Mouse (Mus musculus) T-helper 17 cell (primary cell): ENCODE measurements around the gene Lrrc8d.

Experiments
- in situ Hi-C, 2 experiments: fragments of 300-600 bp; cut with MboI, MseI; formaldehyde crosslinking; loops; 1 replicate in 1 of 2; 2 replicates in 1 of 2; pipeline ENCODE4 v1.15.1; 2025; ENCODE audit warnings: high pct_unique_total_duplicates in 2 of 2

The Lrrc8d gene

DNA sequence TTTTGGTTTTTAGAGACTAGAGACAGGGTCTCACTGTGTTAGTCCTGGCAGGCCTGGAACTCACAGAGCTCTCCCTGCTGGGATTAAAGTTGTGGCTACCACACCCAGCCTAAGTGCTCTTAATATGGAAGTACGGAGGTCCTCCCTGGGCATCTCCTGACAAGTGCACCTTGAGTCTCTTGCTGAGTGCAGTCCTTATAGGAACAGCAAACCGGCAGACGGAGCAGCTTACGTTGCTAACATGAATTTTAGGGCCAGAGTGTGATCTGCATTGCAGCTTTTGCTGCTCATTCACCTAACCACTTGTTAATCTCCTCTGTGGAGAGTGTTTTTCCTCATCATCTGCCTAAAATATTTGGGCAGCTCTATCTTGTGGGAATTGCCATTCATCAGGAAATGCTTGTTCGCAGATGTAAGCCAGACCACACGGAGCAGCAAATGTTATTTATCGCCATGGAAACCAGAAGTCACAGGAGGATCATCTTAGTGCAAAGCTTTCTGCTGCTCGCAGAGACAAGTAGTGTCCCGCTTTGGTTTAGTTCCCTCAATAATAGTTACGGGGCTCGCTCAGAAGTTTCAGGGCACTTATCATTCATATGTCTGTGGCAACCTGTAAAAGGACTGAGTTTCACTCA lies 62.2 kb downstream of the Lrrc8d start:
- in situ Hi-C loops: no loop called here

DNA sequence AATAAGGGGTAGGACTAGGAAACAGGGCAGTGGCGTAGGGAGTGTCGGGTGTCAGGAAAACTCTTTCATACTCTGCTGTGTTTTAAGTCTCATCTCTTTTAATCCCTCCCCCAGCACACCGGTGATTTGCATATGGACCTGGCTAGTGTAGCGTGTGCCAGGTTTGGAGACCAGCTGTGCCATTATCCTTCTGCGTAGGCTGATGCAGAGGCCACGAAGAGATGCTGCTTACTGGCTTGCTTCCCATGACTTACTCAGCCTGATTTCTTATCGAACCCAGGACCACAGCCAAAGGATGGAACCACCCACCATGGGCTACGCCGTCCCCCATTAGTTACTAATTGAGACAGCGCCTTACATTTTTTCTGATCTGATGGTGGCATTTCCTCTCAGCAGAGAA lies 64.6 kb downstream of the Lrrc8d start:
- in situ Hi-C loops: no loop called here

DNA sequence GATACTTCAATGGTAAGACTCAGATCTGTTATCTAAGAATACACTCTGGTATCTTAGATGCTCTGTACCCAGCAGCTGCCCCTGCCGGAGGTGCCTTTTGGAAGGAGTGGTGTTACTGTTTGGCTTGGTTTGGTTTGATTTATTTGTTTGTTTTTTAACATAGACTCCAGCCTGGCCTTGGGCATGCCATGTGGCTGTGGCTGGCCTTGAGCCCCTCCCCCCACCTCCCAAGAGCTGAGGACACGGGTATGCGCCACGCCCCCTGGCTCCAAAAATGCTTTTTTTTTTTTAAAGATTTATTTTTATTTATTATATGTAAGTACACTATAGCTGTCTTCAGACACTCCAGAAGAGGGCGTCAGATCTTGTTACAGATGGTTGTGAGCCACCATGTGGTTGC lies 65.6 kb downstream of the Lrrc8d start:
- in situ Hi-C loops: no loop called here

DNA sequence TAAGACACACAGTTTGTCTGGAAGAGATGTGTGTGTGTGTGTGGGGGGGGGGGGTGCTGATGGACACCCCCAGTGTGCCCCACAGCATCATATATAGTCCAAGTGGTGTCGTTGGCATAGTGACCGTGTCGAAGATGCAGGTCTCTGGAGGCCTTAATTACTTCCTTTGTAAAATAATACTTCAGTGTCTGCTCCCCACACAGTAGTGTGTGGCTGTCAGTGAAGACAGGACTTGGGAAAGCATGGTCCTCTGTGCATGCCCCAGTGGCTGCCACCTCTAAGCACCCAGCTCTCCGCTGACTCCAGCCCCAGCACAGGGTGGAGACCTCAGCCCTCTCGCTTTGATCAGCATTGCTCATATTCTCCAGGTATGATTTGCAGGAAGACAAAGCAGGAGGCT lies 76.6 kb downstream of the Lrrc8d start:
- in situ Hi-C loops: loop anchor here in 1 of 2 experiments (5.0 kb wide), 1 partner anchor 89 kb away; no protein-coding TSS in a partner anchor

DNA sequence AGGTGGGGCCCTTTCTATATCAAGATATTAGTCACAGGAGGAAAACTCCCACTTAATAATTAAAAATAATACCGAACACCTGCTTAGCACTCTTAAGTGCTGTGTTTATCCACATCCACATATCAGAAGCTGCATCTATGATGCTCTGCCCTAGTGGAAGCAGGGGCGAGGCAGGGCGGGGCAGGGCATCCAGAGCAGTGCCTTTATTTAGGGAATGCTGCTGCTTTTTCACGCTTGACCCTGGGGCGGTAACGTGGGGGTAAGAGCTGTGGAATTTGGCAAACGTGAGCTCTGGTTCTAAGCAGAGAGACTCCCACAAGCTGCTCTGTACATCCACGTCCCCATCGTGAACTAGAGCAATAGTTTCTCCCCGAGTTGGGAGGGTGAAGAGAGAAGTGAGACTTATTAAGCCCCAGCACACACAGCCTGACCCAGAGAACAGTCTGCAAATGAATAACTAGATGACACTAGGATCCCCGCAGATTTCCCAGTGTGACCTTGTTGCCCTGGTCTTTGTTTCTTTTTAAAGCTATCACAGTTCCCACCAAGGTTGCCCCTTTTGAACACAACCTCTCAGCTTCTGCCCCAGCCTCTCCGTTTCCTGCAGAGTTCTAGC lies 77.3 kb downstream of the Lrrc8d start:
- in situ Hi-C loops: loop anchor here in 1 of 2 experiments (5.0 kb wide), 1 partner anchor 90 kb away; no protein-coding TSS in a partner anchor

DNA sequence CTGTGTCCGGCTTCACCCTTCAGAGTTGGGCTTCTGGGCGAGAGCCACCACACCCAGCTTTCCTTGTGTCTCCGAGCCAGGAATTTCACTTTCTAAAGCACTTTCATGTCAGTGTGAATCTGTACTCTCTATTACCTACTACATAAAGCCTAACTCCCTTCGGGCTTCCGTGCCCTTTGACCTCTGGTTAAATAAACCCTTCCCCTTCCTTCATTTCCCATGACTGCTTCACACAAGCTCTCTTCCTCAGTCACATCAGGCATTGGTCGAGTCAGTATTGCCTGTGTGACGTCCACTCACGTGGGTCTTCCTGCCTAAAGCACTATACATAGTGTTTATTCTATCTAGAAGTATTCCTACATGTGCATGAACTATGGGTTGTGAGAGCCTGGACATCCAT lies 77.9 kb downstream of the Lrrc8d start:
- in situ Hi-C loops: loop anchor here in 1 of 2 experiments (5.0 kb wide), 1 partner anchor 90 kb away; no protein-coding TSS in a partner anchor

DNA sequence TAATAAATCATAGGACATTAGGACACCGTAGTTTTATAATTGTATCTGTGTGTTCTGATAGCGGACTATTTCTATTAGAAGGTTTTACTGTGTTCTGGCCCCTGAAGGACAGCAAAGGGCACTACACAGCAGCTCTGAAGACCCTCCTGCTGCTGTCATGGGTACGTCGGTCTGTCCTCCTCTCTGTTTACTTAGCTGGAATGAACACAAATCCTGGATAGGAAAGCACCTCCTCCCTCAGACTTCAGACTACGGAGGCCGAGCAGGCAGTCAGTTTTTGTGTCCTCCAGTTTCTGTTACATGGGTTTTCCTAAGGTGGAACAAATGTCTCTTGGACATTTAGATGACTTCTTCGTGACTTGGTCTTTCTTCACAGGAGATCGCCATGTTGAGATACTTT lies 78.4 kb downstream of the Lrrc8d start:
- in situ Hi-C loops: loop anchor here in 1 of 2 experiments (5.0 kb wide), 1 partner anchor 91 kb away; no protein-coding TSS in a partner anchor

DNA sequence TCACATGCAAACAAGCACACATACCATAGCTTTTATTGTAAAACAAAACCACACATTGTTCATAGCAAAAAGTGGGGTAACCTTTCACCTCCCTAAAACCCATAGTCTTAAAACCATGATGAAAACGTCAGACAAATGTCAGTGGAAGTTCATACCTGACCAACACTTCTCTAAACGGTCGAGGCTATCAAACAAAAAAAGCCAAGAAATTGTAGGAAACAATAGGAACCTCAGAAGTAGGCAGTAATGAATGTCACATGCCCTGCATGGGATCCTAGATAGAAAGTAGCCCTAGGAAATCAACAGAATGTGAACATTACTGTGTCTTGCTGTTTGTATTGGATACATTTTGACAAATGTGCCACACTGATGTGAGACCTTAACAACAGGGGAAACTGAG lies 79.0 kb downstream of the Lrrc8d start:
- in situ Hi-C loops: loop anchor here in 1 of 2 experiments (5.0 kb wide), 1 partner anchor 91 kb away; no protein-coding TSS in a partner anchor

DNA sequence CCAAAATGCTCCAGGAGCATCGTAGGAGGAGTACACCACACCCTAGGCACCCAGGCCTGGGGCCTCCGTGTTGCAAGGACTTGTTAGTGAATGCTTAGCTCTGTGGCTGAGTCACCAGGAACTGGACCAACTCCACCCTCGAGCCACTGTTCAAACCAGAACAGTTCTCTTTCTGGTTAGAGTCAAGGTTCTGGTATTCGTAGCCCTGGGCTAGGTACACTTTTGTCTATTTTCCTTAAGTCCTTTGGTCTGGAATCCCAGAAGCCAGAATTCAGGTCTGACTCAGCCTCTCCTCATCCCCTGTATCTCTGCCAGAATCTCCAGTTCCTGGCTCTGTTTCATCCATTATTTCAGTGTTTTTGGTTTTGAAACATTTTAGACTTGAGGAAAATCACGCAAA lies 79.6 kb downstream of the Lrrc8d start:
- in situ Hi-C loops: loop anchor here in 1 of 2 experiments (5.0 kb wide), 1 partner anchor 92 kb away; no protein-coding TSS in a partner anchor

DNA sequence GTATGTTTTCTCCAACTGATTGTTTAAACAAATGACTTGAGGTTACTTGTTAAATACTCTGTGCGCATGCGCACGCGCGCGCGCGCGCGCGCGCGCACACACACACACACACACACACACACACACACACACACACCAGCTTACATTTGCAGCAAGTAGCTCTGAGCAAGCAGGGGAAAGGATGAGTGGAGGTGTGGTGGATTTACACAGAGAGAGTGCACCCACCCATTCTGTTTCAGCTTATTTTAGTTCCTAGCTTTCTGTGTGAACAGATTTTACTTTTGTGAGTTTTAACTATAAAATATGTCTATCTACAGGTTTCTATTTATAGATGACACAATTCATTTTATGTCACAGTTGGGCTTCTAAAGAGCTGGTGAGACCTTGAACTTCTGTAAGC lies 84.1 kb downstream of the Lrrc8d start:
- in situ Hi-C loops: no loop called here

DNA sequence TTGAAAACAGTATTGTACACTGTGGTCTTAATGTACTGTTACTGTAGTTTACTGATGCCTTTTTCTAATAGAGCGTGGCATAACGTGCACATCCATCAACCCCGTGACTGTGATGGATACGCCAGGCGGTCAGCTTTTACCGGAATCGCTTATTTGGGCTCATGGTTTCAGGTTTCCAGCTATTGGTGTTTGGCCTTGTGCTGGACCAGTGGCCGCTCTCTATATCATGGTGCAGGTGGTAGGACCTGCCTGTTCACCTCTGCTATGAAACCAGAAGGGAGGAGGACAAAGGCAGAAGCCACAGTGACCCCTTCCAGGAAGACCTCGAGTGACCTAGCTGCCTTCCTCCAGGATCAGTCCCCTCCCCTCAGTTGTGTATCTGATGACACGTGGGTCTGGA lies 85.0 kb downstream of the Lrrc8d start:
- in situ Hi-C loops: no loop called here

DNA sequence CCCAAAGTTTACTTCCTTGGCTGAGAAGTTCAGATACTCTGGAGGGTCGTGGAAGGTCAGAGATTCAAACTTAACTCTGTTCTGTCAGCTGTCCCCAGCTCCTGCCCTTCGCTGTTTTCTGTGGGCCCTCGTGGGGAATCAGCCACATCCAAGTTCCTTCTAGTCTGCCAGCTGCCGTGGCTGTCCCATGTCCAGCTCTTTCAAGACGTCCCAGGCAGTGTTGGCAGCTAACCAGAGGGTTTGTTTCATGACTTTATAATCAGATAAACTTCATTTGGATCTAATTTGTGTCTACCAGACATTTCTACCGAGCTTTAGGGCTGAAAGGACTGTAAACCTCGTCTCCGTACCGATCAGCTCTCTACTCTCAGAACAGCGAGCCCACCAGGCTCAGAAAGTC lies 87.8 kb downstream of the Lrrc8d start:
- in situ Hi-C loops: no loop called here

DNA sequence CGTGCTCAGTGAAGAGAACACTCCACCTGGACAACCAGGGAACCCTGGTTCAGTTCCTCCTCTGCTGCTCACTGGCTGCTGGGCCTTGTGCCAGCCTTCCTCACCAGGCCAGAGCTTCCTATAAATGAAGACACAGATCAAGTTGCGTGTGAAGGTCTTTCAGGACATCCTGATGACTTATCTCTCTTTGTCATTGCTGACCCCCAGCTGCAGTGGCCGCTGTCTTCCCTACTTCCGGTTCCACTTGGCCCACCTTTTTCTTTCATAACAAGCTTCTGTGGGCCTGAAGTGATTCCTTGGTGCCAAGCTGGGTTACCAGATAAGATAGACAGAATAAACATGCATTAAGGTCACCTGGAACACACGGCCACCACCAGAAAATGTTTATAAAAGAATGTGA lies 90.0 kb downstream of the Lrrc8d start:
- in situ Hi-C loops: loop anchor here in 1 of 2 experiments (10.0 kb wide), 2 partner anchors 555 to 1965 kb away; no protein-coding TSS in a partner anchor

DNA sequence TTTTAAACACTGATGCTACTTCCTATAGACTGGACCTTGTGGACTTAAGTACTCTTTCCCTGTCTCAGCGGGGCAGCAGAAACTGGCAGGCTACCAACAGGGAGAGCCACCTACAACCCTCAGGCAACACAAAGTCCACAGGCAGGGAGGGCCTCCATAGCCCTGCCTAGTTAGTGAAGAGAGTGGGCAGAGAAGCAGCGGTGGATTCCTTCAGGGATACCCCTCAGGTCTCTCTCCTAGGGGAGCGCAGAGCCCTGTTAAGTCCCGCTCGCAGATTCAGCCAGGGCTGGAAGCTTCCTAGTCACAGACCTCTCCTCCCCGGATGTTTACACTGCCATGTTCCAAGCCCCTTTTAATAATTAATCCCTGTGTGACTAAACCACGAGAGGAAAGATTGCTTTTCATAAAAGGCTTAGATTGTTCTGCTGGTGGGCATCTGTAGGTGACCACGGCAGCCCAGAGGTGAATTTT lies 92.6 kb downstream of the Lrrc8d start:
- in situ Hi-C loops: loop anchor here in 1 of 2 experiments (10.0 kb wide), 2 partner anchors 552 to 1962 kb away; no protein-coding TSS in a partner anchor

DNA sequence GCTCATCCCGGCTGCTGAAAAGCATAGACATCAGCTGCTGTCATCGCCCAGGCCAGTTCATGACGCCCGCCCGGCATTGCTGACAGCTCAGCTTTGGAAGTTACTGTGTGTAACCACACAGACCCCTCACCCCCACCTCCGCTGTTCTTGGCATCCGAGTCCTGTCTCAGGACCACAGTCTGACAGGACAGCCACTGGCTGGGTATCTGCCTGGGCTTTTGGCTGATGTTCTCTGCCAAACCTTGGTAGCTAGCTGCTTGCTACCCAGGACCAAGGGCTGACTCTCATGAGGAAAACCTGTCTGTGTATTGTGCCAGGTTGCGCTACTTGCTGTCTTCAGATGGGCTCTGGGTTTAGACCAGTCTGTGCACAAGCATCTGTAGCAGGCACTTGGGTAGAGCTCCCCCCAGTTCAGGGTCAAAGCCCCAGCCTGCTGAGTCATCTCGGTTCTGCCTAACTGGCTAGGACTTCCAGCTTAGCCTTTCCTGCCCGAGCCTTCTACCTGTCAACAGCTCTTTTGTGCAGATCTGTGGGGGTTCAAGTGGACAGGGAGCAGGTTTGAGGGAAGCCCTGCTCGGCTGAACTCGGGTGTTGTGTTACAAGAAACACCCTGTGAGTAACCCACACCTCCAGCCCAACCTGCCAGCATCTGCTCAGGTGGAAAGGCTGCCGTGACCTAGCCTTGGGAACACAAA lies 93.2 kb downstream of the Lrrc8d start:
- in situ Hi-C loops: loop anchor here in 1 of 2 experiments (10.0 kb wide), 2 partner anchors 552 to 1962 kb away; no protein-coding TSS in a partner anchor

DNA sequence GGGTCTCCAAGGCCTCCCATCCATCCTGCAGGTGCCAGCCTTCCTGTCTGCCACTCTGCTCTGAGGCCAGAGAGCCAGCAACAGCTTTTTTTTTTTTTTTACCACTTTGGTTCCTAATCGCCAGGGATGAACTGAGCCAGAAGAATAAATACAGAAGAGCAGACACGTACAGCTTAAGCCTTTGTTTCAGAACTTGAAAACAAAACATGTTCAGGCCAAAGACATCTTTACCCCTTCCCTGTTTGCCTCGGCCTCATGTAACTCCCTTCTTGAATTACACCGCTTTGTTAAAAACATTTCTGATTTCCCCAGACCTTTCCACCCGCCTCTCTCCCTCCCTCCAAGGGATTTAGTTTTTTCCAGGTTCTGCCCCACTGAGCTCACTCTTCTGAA lies 93.8 kb downstream of the Lrrc8d start:
- in situ Hi-C loops: loop anchor here in 1 of 2 experiments (10.0 kb wide), 2 partner anchors 551 to 1961 kb away; no protein-coding TSS in a partner anchor

DNA sequence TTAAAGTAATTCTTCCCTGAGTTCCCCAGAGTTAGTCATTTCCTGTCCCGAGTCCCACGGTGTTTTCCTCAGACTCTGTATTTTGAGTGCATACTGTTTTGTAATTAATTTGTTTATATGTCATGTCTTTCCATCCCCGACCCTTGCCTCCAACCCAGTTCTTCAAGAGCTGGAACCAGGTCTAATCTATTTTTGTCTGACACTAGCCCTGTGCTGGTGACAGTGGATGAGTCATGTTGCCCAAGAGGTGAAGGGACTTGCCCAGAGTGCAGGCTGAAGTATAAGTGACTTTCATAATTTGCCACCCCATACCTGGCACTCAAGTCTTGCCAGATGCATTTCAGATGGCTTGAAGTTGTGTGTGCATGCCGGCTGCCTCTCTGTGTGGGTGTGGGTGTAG lies 98.7 kb downstream of the Lrrc8d start:
- in situ Hi-C loops: loop anchor here in 1 of 2 experiments (10.0 kb wide), 2 partner anchors 546 to 1956 kb away; no protein-coding TSS in a partner anchor

DNA sequence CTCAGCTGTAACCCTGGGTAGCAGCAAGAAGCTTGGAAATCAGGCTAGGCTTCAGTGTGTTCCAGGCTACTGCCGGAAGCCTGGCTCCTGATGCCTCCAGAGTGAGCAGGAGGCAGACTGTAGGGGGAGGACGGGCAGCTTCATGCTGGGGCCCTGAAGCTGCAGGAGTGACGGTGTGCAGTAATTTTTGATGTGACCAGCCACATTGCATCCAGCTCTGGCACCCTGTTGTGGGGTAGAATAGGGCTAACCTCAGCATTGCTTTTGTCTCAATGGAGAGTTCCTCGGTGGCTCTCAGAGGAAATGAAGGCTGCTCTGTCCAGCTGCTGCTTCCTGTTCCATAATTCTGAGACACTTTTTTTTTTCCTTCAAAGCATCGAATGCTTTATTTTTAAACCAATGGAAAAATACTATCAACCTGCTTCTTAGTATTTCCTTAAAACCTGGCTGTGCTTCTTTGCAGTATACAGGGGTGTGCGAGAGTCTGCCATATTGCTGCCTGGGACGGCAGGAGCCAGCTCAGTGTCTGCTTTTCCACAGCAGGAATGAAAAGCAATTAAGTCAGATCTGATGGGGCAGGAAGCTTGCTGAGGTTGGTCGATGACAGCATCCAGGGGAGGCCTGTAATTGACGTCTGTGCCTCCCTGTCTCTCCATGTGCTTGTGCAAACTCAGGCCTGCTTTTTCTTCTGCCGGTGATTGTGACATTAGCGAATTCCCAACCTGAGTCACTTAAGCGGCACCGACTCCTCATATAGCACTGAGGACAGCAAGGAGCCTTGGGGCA lies 100.3 kb downstream of the Lrrc8d start:
- in situ Hi-C loops: loop anchor here (5.0 to 10.0 kb wide), 4 partner anchors 67 to 1955 kb away; no protein-coding TSS in a partner anchor

DNA sequence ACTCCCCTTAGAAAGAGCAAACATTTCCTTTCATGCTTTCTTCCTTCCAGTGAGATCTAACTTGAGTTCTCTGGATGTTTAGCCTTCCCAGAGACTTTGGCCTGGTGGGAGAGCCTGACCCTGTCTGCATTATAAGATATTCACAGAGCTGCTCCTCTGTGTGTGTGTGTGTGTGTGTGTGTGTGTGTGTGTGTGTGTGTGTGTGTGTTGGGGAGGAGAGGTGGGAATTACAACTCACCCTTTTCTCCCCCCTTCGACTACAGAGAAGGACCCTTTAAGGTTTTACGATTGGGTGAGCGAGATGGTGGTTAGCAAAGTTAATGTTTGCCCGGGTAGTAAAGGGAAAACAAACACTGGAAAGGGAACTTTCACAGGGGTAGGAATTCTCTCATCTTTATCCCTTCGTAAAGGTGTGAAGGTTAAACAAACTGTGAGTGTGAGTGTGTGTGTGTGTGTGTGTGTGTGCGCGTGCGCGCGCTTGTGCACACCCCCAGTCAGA lies 101.3 kb downstream of the Lrrc8d start:
- in situ Hi-C loops: loop anchor here (5.0 to 10.0 kb wide), 2 partner anchors 66 to 854 kb away; no protein-coding TSS in a partner anchor

DNA sequence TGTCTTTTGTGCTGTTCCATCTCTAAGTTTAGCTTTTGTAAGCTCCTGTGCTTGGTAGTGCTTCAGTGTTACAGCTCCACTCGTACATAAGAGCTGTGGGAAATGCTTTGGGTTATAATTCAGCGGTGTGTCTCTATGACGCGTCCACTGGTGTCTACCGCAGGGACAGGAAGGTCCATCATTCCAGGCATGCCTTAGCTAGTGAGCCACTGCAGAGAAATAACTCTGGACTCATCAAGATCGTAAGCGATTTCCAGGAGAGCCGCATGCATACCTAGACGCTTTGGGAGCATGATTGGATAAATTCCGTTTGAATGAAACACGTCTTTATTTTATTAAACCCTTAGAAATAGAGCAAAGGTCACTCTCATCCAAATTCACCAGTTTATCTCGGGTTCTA lies 106.2 kb downstream of the Lrrc8d start:
- in situ Hi-C loops: loop anchor here in 1 of 2 experiments (10.0 kb wide), 1 partner anchor 849 kb away; no protein-coding TSS in a partner anchor
